Mouse (Mus musculus) lung, adult 10 weeks (tissue): ENCODE results near the gene Tmem174. TPM values are rescaled to one million over a fixed set of nuclear protein-coding genes. Genes with fewer than 3 reads are reported as not detected.

Source experiments
- polyA plus RNA-seq: library from polyadenylated mRNA; stranded (reverse); fragments of 350-450 nt; fragmentation: Illumina TruSeq; extraction: RNeasy Lipid Tissue Mini Kit (QIAGEN cat#74804); gene quantifications from one replicate; pipeline ENCODE4 v1.2.3, GENCODE M21; 2014; ENCODE audit warnings: low read depth, low replicate concordance; ENCODE audit not compliant: insufficient read depth

The Tmem174 gene
- not detected for polyA plus RNA-seq

DNA sequence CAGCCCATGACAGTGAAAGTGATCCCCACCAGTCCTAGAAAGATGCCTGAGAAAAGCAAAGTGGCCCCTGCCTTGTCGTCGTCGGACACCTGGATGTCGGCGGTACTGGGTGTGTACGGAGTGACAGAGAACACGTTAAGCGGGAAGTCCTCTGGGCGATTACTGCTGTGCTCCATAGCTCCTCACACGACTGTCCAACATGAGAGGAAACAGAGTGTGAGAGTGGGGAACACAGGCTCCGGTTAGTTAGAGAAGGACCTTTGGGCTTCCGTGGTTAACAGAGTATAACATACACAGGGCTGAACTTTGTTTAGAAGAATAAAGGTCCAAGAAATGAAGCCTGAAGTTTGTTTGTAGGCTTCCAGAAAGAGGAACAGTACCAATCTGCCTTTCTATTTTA is at the start of gene Tmem174:
Gene Tmem174 (minus strand): TSS at position 266 of the 400 bp plus-strand sequence.

Other genes with a start within 250 kb of the Tmem174 start
- 1.4 TPM for gene Gm10320, start 145.4 kb downstream of the Tmem174 start, polyA plus RNA-seq
- 4.8 TPM for gene Tmem171, start 57.4 kb upstream of the Tmem174 start, polyA plus RNA-seq
- 26.6 TPM for gene Fcho2, start 178.0 kb upstream of the Tmem174 start, polyA plus RNA-seq